Mouse (Mus musculus) lung, adult 2 months (tissue): ENCODE measurements around the gene Gabpb2. TPM values are rescaled to one million over a fixed set of nuclear protein-coding genes. Genes with fewer than 3 reads are reported as not detected.

Experiments
- DNase-seq: peaks from one replicate; pipeline ENCODE4 v3.0.0; 2022
- H3K4me1 ChIP-seq: fragments of 200-500 bp; 2 replicates; pipeline ENCODE4 v1.6.1; 2011; ENCODE audit warnings: low read length; ENCODE audit not compliant: control insufficient read depth, insufficient read depth
- H3K4me3 ChIP-seq: fragments of 200-500 bp; replicated peaks from 2 replicates; pipeline ENCODE3; 2011; ENCODE audit warnings: low read depth, mild to moderate bottlenecking, control low read depth, low read length; ENCODE audit errors: extremely low read depth
- CTCF ChIP-seq: fragments of 200-500 bp; IDR thresholded peaks from 2 replicates; pipeline ENCODE4 v1.5.1; 2011; ENCODE audit warnings: mild to moderate bottlenecking, low read length, control low read depth; ENCODE audit not compliant: insufficient read depth
- POLR2A ChIP-seq: fragments of 200-500 bp; IDR thresholded peaks from 2 replicates; pipeline ENCODE4 v1.6.1; 2011; ENCODE audit warnings: low read depth, mild to moderate bottlenecking, control low read depth, low read length, borderline replicate concordance; ENCODE audit errors: extremely low read depth
- WGBS: fragments of 180-500 bp; shearing (Covaris S2); methylation state at CpG from one replicate; pipeline ENCODE4 v1.1.7; 2018; 5-methylcytosine and 5-hydroxymethylcytosine counted together
- polyA plus RNA-seq: library from polyadenylated mRNA; depleted of rRNA; stranded (reverse); fragments of >200 nt; gene quantifications from 2 replicates; pipeline ENCODE4 v1.2.3, GENCODE M21; 2012

The Gabpb2 gene
- polyA plus RNA-seq, 1 experiment: 17.3 TPM

DNA sequence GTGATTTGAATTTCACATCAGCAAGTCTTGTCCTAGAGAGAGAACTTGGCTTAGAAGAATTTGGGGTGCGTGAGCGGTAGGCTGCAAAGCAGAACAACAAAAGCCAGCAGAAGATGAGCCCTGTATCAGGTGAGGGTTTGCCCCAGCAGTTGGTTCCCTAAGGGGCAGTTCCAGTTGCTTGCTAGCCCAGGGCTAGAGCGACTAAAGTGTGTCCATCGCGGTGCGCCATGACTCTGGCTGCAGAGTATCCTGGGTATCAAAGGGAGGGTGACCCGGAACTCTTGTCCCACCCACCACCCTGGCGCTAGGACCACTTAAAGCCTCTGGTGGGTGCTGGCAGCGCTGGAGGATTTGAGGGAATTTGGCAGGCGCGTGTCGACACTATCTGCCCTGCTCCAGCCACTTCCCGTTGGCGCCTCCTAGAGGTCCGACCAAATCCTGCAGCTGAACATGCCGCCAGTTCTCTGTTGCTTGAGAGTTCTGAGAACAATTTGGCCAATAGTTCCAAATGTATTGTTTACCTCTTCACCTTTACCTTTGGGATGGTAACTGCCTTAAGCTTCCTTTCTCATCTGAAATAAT lies 43.6 kb downstream of the Gabpb2 start:
- H3K4me3 ChIP-seq: no peak overlapping the region
- H3K4me1 ChIP-seq: no peaks in the 10 kb centered on the region
- 15% methylated on average over 16 of the region's 16 CpGs for WGBS
- DNase-seq: peak; percentile 90
- TF ChIP-seq CTCF (peak; percentile 91), POLR2A (no peak)

DNA sequence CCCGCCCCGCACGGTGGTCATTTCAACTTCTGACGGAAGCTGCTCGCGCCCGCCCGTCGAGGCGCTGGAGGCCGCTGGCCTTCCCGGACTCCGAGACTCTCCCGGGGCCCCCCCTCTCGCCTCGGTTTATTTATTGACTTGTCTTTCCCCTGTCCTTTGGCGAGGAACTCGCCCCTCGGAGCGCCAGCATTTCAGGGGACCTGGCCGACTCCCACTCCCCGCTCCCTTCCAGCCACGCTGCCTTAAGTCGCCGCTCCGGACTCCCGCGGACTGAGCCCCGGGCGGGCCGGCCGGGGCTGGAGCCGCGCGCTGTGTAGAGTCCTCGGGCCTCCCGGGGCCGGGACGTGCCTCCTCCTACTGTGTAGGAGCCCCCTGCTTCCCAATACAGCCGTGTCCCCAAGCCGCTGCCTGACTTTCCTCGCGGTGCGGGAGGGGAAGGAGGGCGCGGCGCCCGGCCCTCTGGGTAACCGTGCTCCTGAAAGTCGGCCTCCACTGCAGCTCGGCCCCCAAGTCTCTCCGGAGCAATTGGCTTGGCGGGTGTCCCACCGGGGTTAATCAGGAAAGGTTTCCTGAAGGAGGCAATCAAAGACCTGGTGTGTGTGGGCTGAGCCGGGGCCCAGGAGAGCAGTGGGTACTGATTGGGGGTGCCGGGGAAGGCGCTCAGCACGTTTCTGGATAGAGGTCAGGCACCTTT lies 44.3 kb downstream of the Gabpb2 start:
- Histone ChIP-seq H3K4me3 (no peak overlapping the region), H3K4me1 (no peaks in the 10 kb centered on the region)
- WGBS: 25% methylated on average over 58 of the region's 58 CpGs
- DNase-seq: peak; percentile 32
- TF ChIP-seq CTCF: no peak
- no peak for TF ChIP-seq POLR2A

DNA sequence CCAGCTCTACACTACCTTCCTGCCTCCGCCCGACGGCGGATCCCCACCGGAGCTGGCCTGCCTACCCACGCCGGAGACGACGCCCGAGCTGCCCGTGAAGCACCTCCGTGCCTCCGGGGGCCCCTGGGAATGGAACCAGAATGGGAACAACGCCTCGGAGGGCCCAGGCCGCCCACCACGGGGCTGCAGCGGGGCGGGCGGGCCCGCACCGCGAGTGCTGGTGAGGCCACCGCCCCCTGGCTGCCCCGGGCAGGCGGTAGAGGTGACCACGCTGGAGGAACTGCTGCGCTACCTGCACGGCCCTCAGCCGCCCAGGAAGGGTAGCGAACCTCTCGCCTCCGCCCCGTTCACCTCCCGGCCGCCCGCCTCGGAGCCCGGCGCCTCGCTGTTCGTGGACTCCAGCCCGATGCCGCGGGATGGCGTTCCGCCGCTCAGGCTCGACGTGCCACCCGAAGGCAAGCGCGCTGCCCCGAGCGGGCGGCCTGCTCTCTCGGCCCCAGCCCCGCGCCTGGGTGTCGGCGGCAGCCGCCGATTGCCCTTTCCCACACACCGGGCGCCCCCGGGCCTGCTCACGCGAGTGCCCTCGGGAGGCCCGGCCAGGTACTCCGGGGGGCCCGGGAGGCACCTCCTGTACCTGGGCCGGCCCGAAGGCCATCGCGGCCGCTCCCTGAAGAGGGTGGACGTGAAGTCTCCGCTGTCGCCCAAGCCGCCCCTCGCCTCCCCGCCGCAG lies 45.0 kb downstream of the Gabpb2 start:
- WGBS: 52% methylated on average over 81 of the region's 84 CpGs
- TF ChIP-seq POLR2A (no peak), CTCF (no peak)
- no peak overlapping the region for H3K4me3 ChIP-seq
- H3K4me1 ChIP-seq: no peaks in the 10 kb centered on the region
- no peak for DNase-seq

DNA sequence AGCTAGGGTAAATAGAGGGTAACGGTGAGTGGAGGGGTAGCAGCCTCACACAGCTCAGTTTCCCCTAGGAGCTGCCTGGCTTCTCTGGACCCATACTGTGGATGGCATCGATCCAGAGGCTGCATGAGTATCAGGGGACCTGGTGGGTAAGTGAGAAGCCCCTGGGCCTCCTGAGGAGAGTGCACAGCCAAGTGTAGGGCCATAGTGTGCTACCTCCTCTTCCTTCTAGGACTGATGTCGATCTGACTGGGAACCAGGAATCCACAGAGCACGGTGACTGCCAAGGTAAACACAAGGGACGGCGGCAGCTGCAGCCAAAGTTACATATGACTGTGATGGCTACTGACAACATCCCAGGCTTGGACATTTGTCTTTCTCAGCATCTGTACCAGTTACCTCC lies 46.6 kb downstream of the Gabpb2 start:
- DNase-seq: no peak
- Histone ChIP-seq H3K4me3 (no peak overlapping the region), H3K4me1 (no peaks in the 10 kb centered on the region)
- 70% methylated on average over 6 of the region's 6 CpGs for WGBS
- TF ChIP-seq POLR2A: no peak
- no peak for TF ChIP-seq CTCF

DNA sequence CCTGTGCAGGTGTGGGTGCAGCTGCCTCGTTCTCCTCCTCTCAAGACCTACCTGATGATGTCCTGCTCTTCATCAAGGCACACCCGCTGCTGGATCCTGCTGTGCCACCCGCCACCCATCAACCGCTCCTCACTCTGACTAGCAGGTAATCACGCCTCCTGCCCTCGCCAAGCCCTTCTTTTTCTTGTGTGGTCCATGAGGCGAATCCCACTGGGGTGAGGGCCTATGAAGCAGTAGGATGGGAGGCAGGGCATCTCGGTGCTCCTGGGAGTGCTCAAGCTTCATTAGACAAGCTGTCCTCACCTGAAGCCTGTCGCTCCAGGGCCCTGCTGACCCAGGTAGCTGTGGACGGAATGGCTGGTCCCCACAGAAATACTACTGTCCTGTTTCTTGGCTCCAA lies 47.7 kb downstream of the Gabpb2 start:
- H3K4me1 ChIP-seq: no peaks in the 10 kb centered on the region
- TF ChIP-seq POLR2A (no peak), CTCF (no peak)
- no peak overlapping the region for H3K4me3 ChIP-seq
- 97% methylated on average over 10 of the region's 10 CpGs for WGBS
- DNase-seq: no peak

DNA sequence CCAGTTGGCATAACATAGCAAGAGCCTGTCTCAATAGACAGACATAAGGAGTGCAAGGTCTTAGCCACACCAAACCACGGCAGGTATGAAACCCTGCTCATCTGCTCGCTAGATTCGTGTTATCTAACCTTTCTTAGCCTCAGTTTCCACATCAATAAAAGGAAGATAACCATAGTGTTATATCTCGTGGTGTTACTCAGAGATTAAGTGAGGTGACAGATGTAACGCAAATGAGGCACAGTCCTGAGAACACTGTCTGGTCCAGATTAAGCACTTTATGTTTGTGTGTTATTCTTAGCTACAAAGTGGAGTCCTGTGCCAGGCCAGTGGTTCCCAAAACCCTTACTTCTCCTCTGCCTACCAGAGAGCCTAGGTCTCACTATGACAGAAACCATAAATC lies 52.9 kb downstream of the Gabpb2 start:
- H3K4me3 ChIP-seq: no peak overlapping the region
- TF ChIP-seq POLR2A: no peak
- TF ChIP-seq CTCF: no peak
- DNase-seq: no peak
- peaks cover 7% of the 10 kb centered on the region; the same call in 1 of the 2 replicates for H3K4me1 ChIP-seq
- WGBS: 80% methylated on average over 5 of the region's 5 CpGs

DNA sequence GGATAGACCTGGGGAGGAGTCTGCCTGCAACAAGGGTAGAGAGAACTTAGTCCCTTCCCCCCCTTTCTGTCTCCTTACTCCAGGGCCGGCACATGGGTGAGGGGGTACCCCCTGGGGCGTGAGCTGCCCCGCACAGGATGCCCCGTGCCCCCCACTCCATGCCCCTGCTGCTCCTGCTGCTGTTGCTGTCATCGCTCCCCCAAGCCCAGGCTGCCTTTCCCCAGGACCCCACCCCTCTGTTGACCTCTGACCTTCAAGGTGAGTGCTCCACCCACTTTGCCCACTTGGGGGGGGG lies 53.5 kb downstream of the Gabpb2 start:
- H3K4me1 ChIP-seq: peaks cover 13% of the 10 kb centered on the region; the same call in 1 of the 2 replicates
- WGBS: 88% methylated on average over 5 of the region's 5 CpGs
- no peak for DNase-seq
- TF ChIP-seq CTCF (no peak), POLR2A (no peak)
- H3K4me3 ChIP-seq: no peak overlapping the region

DNA sequence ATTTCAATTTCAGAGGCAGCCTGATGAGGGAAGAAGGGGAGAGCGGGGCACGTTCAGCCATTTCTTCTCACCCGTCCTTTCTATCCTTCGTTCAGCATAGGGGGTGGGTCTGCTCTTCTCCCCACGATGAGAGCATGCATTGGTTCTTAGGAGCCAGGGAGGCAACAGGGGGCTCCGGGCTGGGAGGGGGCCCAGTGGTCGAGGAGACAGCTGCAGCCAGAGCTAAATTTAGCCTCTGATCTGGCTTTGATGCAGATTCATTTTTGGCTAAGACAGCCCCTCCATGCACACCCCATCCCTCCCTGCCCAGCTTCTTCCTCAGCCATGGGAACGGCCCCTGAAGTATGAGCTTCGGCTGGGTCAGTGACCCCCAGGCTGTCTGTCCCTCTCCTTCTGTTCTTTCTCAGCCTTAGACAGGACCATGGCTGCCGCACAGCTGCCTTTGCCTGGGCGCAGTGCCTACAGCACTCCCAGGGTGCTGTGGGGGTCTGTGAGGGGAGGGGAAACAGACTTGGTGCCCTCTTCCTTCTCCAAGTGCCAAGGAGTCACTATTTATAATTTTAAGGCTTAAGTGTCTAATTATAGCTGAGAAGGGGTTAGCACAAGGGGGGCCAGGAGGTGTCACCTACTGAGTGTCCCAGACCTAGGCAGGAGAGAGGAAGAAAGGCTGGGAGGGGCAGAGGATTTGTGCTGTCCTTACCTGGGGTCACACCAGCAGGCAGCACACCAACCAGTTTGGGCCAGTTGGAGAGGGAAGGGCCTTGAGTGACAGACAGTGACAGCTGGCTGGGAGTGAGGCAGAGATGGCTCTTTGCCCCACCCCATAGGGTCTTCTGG lies 54.1 kb downstream of the Gabpb2 start:
- WGBS: 65% methylated on average over 11 of the region's 11 CpGs
- Histone ChIP-seq H3K4me1 (peaks cover 13% of the 10 kb centered on the region; the same call in 1 of the 2 replicates), H3K4me3 (no peak overlapping the region)
- no peak for DNase-seq
- TF ChIP-seq CTCF: no peak
- no peak for TF ChIP-seq POLR2A

DNA sequence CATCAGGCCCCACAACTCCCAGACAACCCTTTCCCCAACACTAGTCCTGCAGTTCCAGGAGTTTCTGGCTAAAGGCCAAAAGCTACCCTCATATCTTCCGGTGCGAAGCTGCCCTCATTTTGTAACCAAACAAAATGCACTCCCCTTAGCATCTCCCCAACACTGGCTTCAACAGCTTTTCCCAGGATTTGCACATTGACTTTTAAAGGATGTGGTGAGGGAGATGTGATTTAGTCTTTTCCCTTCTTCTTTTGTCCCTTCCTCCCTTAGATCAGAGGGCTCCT lies 55.4 kb downstream of the Gabpb2 start:
- Histone ChIP-seq H3K4me1 (peaks cover 13% of the 10 kb centered on the region; the same call in 1 of the 2 replicates), H3K4me3 (no peak overlapping the region)
- 68% methylated on average over 2 of the region's 2 CpGs for WGBS
- TF ChIP-seq CTCF: no peak
- no peak for TF ChIP-seq POLR2A
- DNase-seq: no peak
